Mouse (Mus musculus) ovary, adult 10 weeks (tissue): Measurements from ENCODE around the gene 1700029P11Rik. TPM values are rescaled to one million over a fixed set of nuclear protein-coding genes. Genes with fewer than 3 reads are reported as not detected.

ENCODE experiments used
- polyA plus RNA-seq: library from polyadenylated mRNA; stranded (reverse); fragments of 350-450 nt; fragmentation: Illumina TruSeq; extraction: RNeasy Lipid Tissue Mini Kit (QIAGEN cat#74804); gene quantifications from one replicate; pipeline ENCODE4 v1.2.3, GENCODE M21; 2014

The 1700029P11Rik gene
- not detected for polyA plus RNA-seq

GRCm38 (mm10) chr15:81980321-81980720, at the start of gene 1700029P11Rik:
1700029P11Rik (plus strand) TSS chr15:81980540.

DNA sequence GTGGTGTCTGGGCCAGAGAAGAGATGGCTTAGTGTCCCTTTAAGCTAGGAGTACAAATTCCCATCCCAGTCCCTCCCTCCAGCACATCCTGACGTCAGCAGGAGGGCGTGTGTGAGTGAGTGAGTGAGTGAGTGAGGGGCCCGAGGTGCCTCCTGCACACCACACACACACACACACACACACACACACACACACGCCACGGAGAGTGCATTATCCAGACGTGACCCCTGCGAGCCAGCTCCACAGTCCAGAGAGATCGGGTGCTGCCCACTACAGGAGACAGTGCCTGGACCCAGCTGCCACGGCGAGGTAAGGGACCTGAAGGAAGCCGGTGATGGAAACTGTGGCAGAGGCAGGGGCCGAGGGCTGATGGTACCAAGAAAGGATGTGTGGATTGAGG, 43.7 kb upstream of the 1700029P11Rik start, which contains the start of gene Csdc2:
Csdc2 (plus strand) TSS at position 81 of the 400 bp plus-strand sequence.

DNA sequence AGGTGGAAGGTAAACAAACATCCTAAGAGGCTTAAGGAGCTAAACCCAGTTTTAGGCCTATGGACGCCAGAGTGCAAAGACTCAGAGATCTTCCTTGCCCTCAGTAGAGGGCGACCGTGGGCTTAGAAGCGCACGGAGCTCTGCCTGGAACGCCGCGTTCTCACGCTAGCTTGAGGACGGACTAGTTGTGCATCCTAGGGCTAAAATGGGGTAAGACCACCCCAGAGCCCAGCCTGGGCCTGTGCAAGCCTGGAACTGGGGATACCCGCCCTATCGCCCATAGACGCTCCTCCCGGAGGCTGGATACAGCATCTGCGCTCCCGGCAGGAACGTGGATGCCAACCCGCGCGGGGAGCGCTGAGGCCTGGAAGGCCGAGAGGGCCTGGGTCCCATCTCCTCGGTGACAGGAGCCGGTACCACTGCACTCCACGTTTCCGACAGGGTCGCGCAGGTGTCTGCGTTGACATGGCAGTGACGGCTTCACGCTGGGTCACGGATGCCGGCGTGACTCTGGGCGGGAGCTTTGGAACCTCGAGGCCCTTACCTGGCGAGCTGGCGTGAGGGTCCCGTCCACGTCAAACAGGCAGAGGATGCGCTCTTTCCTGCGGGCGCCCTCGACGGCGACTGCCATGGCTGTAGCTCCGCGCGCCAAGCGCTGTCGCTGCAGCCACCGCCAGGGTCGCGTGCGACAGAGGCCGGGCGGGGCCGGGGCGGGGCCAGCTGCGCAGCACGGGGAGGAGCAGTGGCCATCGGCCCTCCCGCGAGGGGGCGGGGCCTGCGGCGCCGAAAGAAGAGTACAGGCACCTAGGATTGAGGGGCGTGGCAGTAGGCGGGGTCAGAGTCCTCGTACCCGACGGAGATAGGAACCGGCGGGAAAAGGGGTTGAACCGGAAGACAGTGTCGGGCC, 19.9 kb upstream of the 1700029P11Rik start, which contains the start of gene Pmm1:
Pmm1 (minus strand) TSS at position 760 of the 907 bp plus-strand sequence.

DNA sequence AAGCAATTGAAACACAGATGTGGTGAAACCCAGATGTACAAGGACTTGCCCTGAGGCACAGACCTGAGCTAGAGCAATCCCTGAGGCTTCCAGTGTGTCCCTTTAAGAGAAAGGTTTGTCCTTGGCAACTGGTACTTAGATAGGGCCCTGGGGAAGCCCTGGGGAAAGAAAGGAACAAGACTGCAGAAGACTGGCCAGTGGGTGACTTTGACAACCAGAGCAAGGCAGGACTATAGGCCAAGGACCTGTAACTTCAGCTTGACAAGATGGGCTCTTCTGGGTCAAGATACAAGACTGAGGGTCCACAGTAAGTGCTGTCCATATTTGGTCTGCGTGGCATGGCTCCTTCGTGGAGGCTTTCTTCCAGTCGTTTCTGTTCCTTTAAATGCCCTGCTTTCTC, 7.3 kb downstream of the 1700029P11Rik start, which contains the start of gene Xrcc6:
Xrcc6 (plus strand) TSS at position 190 of the 400 bp plus-strand sequence.

Other genes starting within 250 kb of the 1700029P11Rik start
- 17.6 TPM for gene Zc3h7b, start 235.5 kb upstream of the 1700029P11Rik start, polyA plus RNA-seq
- gene Rangap1, start 235.0 kb upstream of the 1700029P11Rik start, polyA plus RNA-seq: 6.7 TPM
- 35.2 TPM for gene Tef, start 178.1 kb upstream of the 1700029P11Rik start, polyA plus RNA-seq
- 6.9 TPM for gene Tob2, start 121.7 kb upstream of the 1700029P11Rik start, polyA plus RNA-seq
- gene Phf5a, start 108.6 kb upstream of the 1700029P11Rik start, polyA plus RNA-seq: 20.4 TPM
- 33.5 TPM for gene Aco2, start 108.2 kb upstream of the 1700029P11Rik start, polyA plus RNA-seq
- 1.8 TPM for gene Polr3h, start 54.3 kb upstream of the 1700029P11Rik start, polyA plus RNA-seq
- 1.2 TPM for gene Csdc2, start 43.8 kb upstream of the 1700029P11Rik start, polyA plus RNA-seq
- gene Pmm1, start 19.6 kb upstream of the 1700029P11Rik start, polyA plus RNA-seq: not detected
- 146 TPM for gene Xrcc6, start 7.3 kb downstream of the 1700029P11Rik start, polyA plus RNA-seq
- 10.5 TPM for gene Desi1, start 53.3 kb downstream of the 1700029P11Rik start, polyA plus RNA-seq
- 600 TPM for gene Snu13, start 67.1 kb downstream of the 1700029P11Rik start, polyA plus RNA-seq
- not detected for gene 4930407I10Rik, start 78.6 kb downstream of the 1700029P11Rik start, polyA plus RNA-seq
- not detected for gene Mei1, start 89.5 kb downstream of the 1700029P11Rik start, polyA plus RNA-seq
- gene Ccdc134, start 147.4 kb downstream of the 1700029P11Rik start, polyA plus RNA-seq: 1.4 TPM
- gene Srebf2, start 166.6 kb downstream of the 1700029P11Rik start, polyA plus RNA-seq: 9.6 TPM
- gene Shisa8, start 232.3 kb downstream of the 1700029P11Rik start, polyA plus RNA-seq: not detected
- not detected for gene Tnfrsf13c, start 243.8 kb downstream of the 1700029P11Rik start, polyA plus RNA-seq